Mouse (Mus musculus): ENCODE data around the gene Cyp2f2.
A peak's percentile ranks its signal among the peaks of the same experiment; 100 is the strongest.

Cyp2f2 gene

GRCm38 (mm10) chr7:27178324-27179216 lies 58.9 kb downstream of the Cyp2f2 start, which contains the start of gene Rab4b:
Gene Rab4b (minus strand): TSS chr7:27178896.
- peak; percentile 99 for DNase-seq (ENCODE audit: low read depth, low spot score)

DNA sequence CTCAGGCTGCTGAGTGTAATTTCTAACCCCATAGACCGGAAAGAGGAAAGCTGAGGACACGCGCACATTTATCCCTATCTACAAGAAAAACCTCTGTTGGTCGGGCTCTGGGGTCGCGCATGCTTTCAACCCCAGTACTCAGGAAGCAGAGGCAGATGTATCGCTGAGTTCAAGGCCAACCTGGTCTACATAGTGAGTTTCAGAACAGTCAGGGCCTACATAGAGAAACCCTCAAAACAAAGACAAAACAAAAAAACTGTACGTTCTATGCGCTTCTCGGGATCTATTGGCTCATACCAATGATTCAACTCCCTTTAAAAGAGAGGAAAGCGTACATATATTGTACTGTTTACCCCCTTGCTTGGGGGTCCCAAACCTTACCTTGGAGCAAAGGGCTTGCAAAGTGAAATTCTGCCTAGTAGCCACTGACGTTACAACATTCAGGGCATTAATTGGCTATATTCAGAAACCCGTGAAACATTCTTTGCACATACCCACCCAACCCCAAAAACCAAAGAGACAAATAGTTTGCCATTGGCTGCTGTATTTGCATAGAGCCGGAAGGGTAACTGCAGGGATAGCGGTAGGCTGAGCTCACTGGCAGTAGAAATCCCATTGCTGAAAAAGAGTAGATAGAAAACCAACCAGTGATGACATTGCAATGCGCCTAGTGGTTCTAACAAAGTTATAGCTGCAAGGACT lies 59.7 kb downstream of the Cyp2f2 start:
- DNase-seq (ENCODE audit: low read depth, low spot score), result no peak

GRCm38 (mm10) chr7:27180036-27180435 lies 60.3 kb downstream of the Cyp2f2 start:
- DNase-seq (ENCODE audit: low read depth, low spot score), result no peak

DNA sequence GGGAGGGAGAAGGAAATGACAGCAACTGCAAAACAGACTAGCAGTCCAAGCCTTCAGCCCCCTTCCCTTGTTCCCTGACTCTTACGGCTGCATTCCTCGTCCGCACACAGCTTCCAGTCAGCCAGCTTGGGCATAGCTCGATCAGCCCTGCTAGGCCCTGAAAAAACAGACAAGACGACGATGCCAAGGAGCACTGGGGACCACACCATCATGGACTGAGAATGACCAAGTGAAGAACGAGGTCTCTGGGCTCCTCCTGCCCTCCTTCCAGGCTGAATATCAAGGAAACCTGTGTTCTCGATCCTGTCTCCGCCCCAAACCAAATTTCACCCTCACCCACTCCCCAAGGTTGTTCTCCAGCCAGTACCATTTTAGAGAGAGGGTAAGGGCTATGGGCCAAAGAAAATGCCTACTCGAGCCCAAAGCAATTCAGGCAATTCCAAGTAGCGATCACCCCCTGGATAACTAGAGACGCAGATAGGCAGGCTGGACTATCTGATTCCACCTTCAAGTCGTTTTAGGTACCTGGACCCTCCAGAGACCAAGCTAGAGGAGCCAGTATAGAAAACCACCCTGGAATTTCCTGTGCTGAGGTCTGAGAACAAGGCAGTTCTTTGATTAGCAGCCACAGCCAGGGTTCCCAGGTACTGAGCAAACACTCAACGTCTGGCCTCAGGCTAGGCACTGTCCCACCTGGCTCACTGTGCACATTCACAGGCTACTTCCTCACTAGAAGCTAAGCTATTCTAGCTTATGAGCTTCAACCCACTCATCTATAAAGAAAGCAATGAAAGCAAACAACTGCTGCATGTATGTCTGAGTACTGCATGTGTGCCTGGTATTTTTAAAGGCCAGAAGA lies 61.4 kb downstream of the Cyp2f2 start, which contains the start of the genes Gm21983 and Mia:
Gm21983 (minus strand) TSS at position 250 of the 859 bp plus-strand sequence.
Mia (minus strand) TSS at position 321 of the 859 bp plus-strand sequence.
- DNase-seq (ENCODE audit: low read depth, low spot score), result no peak

DNA sequence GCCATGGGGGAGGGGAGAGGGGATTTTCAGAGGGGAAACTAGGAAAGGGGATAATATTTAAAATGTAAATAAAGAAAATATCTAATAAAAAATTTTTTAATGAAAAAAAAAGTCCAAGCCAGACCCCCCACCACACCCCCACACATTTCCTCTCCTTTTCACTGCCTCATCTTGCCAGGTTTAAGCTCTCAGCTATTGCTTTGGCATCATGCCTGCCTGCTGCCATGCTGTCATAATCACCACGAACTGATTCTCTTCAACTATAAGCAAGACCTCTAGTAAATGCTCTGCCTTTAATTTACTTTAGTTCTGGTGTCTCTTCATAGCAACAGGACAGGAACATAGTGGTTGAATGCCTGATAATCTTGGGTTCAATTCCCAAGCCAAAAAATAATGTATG lies 62.8 kb downstream of the Cyp2f2 start:
- DNase-seq (ENCODE audit: low read depth, low spot score), result no peak

Data from c-Kit-negative CD71-positive TER-119-positive erythroid progenitor cells, embryonic 14.5 days (primary cell).